Mouse (Mus musculus) megakaryocyte progenitor cell, adult 5-6 weeks (primary cell): Measurements from ENCODE around the gene Ndufs2. TPM values are rescaled to one million over a fixed set of nuclear protein-coding genes. Genes with fewer than 3 reads are reported as not detected.
A peak's percentile ranks its signal among the peaks of the same experiment; 100 is the strongest.

Experiments
- ATAC-seq: replicated peaks from 2 replicates; pipeline ENCODE4 v1.8.0; 2016; ENCODE audit warnings: mild to moderate bottlenecking, moderate TSS enrichment, inconsistent platforms; ENCODE audit not compliant: poor library complexity
- total RNA-seq, 2 experiments: library from RNA; stranded (forward) in 1 of 2; stranded (reverse) in 1 of 2; fragments of 157-497, 149-512 nt in 1 of 2; fragments of 200-1000 nt in 1 of 2; gene quantifications; 2 replicates each; pipeline versions ENCODE4 v1.2.3 to v1.2.4; 2015 to 2017

The Ndufs2 gene
- total RNA-seq, 2 experiments from 2014 or later, result 280 to 323 TPM

DNA sequence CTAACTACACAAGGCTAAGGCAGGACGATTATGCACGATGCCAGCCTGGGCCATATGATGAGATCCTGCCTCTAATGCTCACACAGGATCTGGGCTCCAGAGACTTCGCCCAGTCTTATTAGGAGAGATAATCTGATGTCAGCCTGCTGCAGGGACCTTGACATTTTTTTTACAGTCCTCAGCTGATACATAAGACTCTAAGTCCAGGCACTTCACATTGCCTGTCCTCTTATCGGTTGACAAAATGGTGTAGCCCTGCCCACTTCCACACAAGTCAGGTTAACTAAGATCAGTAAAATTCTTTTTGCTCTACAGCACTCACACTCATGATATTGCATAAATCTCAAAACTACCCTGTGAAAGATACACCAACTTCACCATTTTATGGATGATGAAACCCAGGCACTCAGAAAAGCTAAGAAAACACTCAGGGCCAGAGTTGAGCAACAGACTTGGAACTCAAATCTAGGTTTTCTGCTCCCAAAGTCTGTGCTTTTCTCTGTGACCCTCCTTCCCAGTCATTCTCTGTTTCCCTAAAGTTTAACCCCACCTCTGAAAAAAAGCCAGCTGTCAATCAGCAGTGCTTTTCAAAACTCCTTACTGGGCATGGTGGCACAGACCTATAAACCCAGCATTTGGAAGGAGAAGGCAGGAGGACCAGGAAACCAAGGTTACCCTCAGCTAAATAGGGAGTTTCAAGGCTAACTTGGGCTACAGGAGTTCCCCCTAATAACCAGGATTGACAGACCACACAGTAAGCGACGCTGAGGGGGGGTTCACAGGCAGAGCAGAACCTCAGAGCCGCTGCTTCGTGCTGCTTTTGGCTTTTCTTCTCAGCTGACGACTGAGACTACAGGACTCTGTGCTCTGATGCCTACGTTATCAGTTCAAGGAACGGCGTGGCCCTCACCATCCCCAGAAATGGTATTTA, 18.1 kb downstream of the Ndufs2 start:
- ATAC-seq, result peak; percentile 40

DNA sequence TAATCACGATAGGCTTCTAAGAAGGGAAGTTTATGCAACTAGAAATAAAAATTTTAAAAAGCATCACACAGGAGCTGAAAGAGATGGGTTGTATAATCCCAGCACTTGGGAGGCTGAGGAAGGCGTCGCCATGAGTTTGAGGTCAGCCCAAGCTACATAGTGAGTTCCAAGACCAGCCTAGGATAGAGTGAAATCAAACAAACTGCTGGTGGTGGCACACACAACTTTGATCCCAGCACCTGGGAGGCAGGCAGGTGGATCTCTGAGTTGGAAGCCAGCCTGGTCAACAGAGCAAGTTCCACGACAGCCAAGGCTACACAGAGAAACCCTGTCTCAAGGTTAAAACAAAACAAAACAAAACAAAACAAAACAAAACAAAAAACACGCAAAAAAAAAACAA, 18.8 kb downstream of the Ndufs2 start:
- ATAC-seq, result no peak

DNA sequence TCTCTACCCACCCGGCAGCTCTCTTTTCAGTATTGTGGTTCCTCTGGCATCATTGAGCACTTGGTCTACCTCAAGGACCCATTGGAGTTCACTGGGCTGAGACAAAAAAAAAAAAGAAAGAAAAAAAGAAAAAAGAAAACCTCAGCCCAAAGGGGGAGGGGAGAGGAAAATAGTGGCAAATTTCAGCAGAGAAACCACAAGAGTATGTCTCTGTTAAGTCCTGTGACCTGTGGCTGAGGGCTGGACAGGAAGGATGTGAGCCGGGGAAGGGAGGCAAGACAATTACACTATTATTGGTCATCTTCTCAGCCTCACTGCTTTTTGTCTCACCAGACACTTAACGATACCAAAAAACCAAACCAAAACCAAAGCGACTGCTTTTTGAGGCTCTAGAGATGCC, 19.3 kb downstream of the Ndufs2 start:
- ATAC-seq, result peak; percentile 42

DNA sequence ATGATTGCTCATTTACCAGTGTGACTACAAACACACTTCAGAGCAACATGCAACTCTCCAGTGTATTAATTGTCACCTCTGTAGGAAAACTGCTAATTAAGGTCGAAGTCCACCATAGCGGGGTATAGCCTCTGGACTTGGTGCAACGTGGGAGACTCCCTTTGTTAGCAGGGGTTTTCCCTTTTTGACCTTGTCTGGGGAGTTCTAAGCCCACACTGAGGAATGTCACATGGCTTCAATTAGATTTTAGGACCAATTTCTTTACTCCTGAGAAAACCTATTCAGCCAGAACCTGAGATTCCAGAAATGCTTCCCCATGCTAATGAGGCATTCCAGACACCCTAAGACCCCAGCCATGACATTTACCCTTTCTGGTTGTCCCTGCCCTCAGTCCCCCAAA, 21.0 kb downstream of the Ndufs2 start:
- ATAC-seq, result no peak

DNA sequence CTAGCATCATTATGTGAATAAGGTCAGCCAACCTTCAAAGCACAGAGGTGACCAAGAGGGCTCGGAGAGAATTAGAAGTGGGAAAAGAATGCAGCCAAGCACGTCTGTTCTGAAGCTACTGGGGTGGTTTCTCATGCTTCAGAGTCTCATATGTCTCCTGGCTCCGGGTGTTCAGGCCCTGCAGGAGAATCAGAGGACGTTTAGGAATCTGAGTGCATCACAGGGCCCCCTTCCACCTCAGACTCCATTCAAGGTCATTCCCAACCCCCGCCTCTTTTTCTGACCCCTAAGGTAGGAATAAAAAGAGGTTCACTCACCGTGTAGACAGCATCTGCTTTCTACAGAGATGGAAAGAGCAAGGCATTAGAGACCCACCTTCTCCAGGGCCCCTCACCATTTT, 21.4 kb downstream of the Ndufs2 start:
- ATAC-seq, result no peak

DNA sequence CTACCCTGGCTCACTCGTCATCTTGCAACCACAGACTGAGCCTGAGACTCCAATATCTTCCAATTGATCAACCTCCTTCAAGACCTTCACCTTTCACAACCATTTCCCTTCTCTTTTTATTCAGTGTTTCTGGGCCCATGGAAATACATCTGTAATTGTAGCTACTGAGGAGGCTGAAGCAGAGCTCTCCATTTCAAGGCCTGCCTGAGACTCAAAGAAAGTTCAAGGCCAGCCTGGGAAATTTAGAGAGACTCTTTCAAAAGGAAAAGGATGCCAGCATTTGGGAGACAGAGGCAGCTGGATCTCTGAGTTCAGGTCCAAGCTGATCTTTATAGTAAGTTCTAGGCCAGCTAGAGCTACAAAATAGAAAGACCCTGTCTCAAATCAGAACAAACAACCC, 23.3 kb downstream of the Ndufs2 start:
- no peak for ATAC-seq

DNA sequence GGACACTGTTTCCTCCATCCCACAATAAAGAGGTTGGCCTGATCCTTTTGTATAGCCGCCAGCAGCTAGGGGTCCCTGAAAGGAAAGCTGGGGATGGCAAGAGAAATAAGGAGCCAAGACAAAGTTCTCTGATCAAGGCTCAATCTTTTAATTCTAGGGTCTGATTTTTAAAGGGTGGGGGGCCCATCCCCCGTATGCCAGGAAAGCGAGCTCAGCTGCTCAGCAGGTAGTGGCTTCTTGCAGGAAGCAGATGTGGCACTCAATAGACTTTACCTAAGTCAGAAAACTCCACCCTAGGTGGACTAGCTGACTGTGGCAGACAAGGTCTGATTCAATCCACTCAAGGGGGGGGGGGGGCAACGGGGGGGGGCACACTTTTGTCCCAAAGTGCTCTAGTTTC, 24.4 kb downstream of the Ndufs2 start:
- ATAC-seq, result no peak

DNA sequence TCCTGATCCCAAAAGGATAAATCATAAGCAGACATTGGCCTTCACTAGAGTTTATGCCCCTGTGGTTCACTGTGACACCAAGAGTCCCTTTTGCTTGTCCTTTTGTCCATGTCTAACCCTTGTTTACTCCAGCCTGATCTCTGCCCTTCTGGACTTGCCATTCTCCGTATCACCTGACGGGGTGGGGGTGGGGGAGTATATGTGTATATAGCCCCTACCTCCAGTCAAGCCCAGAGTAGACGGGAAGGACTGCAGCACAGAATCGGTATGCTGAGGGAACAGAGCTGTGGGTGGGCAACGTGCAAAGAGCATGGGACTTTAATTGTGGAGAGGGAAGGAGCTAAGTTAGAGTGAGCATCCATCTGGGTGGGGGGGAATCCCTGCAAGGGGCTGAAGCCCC, 26.3 kb downstream of the Ndufs2 start, which contains the start of gene Apoa2:
TSS of gene Apoa2 (plus strand) at position 198 of the 400 bp plus-strand sequence.
- no peak for ATAC-seq

DNA sequence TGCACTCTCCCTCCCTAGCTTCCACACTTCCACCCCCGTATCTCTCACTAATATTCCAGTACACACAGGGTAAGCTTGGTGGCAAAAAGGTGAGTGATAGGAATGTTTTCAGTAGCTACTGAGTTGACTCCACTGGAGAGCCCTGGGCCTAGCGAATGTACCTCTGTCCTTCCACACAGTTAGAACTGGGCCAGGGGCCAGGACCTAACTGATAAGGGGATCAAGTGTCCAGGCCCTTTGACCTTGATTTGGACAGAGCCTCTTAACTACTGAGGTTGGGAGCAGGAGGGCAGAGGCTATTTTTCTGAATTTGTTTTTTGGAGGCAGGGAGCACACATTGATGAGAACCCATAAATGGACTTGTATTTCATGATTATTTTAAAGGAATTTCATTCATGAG, 27.4 kb downstream of the Ndufs2 start:
- ATAC-seq, result no peak

DNA sequence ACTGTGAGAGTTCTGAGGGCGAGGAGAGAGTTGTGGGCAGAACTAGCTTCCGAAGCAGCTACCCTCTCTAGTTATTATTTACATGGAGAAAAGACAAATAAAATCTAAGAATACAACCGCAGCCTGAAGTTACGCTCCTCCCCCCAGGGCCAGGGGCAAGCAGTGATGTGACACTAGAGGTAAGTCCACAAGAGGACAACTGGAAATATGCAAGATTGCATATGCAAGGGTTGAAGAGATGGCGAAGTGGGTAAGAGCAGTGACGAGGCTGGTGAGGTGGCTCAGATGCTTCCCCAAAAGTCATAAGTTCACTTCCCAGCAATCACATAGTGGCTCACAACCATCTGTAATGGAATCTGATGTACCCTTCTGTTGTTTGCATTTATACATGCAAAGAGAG, 28.0 kb downstream of the Ndufs2 start:
- no peak for ATAC-seq

DNA sequence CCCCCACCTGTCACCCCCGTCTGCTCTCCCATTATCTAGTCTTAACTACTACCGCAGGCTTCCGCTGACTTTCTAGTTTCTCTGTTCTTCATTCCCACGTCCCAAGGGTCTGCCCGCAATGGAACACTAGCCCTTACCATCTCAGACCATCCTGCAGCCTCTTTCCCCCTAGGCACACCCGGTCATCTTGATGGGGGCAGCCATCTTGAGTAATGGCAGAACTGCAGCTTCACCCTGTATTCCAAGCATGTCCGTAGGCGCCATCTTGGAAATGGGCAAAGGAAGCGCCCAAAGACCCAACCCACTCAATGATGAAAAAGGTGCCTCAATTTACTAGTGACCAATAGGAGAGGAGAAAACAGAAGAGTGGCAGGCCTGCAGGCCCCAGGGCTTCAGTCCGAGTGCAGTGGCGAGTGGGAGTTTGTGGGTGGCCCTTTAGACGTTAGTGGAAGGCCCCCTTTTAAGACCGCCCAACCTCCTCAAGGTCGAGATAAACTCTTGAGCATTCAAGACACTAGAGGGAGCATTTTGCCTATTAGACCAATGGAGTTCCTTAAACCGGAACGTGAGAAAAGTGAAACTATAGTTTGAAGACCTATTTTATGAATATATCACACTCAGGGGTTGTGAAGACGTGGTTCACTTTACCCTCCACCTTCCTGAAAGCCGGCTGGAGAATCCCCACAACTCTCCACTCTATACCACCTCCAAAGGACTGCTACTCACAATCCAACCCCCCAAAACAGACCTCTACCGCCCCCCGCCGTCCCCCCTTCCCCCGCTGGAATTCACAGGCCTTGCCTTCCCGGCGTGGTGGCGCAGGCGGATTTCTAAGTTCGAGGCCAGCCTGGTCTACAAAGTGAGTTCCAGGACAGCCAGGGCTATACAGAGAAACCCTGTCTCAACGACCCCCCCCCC, 28.7 kb downstream of the Ndufs2 start, which contains the start of gene Tomm40l:
TSS of gene Tomm40l (minus strand) at position 277 of the 918 bp plus-strand sequence.
- ATAC-seq, result peak; percentile 93

DNA sequence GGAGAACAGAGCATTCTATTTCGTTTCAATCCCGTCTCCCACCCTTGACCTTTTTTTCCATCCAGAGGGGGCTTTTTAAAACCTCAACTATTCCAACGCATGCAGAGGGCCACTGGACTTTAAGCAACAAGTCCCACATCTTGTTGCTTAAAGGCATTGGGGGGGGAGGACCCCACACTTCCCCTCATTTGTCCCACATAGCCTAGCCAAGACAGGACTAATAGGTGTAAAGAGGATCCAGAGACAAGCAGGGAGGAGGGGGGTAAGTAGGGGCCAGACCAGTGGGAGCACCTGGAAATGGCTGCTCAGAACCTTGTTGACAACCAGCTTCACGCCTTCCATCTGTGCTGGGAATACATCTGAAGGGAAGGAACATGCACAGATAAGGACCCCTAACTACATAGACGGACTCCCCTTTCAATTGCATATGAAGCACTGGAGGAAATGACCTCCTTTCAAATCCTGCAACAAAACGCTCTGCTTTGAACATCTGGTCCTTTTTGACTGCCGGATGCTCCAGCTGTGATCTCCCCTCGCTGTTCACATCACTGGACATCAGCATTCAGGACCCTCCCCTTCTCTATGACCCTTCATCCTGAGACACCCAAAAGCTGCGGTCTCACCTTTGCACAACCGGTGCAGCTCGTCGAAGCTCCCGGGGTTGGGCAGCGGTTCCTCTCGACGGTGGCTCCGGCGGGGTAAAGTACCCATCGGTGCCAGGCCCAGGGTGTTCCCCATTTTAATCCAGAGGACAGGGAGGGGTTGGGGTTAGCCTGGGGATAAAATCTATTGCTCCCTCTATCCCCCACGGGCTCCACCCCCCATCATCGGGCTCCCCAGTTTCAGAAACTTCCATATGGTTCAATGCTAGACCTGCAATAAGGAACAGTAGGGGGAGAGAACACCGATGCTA, 29.7 kb downstream of the Ndufs2 start:
- ATAC-seq, result no peak

DNA sequence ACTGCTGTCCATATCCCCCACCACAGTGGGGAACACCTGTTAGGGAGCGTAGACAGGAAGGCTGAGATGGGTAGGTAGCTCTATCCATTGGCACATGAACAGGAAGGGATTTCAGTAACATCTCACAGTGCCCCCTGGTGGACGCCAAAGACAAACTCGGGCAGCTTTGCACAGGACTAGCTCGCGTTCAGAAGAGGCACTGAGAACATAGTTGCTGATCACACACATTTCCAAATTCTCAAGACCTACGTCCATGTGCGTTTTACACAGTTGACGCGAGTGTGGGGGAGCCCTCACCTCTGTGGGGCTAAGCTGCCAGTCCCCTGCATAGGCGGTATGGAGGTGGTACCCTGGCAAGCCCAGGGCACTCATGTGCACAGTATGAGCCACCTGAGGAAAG, 30.3 kb downstream of the Ndufs2 start:
- peak; percentile 52 for ATAC-seq

DNA sequence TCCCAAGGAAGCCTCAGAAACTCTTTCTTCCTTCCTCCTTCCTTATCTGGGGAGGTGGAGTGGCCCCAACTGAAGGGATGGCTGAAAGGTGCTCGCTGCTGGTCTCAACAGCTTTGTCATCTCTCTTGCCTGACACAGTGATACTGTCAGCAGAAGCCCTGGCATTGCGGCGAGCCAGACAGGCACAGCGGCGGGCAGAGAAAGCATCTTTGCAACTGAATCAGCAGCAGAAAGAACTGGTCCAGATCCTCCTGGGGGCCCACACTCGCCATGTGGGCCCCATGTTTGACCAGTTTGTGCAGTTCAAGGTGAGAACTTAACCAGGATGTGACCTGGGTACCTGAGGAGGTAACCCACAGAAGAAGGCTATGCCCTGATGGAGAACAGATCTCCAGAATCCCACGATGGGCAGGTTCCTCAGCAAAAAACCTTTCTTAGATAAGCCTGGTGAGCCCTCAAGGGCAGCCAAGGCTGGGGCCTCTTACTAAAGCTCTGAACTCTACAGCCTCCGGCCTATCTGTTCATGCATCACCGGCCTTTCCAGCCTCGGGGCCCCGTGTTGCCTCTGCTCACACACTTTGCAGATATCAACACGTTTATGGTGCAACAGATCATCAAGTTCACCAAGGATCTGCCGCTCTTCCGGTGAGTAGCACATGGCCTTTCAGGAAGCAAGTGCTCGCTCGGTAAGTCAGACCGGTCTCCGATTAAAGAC, 34.8 kb downstream of the Ndufs2 start:
- no peak for ATAC-seq

DNA sequence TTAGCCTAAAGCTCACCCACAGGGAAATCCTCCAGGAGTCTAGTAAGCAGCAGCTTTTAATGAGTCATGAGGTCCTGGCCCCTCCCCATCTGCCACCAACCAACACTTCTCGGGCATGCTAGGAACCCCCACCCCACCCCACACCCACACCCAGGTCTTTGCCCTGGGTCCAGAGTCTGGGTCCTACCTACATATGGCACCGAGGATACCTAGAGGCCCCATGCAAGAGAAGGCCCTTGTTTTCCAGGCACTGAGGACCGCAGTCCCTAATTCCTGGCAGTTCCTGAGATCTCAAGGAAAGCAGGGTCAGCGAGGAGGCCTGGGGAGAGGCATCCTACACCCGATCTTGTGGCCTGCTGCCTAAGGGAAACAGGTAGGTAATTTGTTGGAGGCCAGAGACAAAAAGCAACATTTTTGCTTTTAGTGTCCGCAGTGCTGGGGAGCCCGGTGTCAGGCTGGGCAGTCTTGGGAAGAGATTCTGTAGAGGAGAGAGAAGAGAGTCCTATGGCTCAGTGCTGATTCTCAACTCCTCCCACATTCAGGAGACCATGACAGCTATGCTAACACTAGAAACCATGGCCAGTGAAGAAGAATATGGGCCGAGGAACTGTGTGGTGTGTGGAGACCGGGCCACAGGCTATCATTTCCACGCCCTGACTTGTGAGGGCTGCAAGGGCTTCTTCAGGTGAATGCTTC, 37.2 kb downstream of the Ndufs2 start, which contains the start of gene Nr1i3:
TSS of gene Nr1i3 (plus strand) at position 170 of the 696 bp plus-strand sequence.
- no peak for ATAC-seq

DNA sequence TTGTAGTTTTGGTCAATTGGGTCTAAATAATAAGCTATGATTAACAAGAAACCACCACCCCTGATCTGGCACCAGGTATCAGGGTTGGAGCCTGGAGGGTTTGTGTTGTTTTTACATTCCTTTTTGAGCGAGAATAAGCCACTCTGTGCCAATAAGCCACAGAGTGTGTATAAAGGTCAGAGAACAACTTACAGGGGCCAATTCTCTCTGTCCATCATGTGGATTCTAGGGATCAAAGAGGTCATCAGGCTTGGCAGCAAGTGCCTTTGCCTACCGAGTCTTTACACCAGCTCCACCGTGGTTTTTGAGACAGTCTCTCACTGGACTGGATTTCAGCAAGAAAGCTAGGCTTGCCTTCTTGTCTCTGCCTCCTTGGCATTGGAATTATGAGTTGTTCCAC, 38.3 kb downstream of the Ndufs2 start:
- no peak for ATAC-seq

DNA sequence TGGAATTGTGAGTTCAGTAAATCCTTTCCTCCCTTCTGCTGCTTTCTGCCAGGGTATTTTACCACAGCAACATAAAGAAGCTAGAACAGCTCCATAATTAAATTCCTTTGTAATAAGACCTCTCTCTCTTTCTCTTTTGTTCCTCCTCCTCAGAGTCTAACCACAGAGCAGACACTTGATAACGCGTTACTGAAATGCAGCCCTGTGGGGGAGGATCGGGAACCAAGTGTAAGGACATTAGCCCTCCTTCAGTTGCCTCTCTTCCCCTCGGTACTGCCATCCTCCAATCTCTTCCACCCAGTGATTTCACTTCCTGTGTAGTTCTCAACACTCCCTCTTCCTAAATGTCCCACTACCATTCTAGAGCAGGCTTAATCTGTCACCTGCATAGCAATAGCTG, 41.8 kb downstream of the Ndufs2 start:
- ATAC-seq, result peak; percentile 58

DNA sequence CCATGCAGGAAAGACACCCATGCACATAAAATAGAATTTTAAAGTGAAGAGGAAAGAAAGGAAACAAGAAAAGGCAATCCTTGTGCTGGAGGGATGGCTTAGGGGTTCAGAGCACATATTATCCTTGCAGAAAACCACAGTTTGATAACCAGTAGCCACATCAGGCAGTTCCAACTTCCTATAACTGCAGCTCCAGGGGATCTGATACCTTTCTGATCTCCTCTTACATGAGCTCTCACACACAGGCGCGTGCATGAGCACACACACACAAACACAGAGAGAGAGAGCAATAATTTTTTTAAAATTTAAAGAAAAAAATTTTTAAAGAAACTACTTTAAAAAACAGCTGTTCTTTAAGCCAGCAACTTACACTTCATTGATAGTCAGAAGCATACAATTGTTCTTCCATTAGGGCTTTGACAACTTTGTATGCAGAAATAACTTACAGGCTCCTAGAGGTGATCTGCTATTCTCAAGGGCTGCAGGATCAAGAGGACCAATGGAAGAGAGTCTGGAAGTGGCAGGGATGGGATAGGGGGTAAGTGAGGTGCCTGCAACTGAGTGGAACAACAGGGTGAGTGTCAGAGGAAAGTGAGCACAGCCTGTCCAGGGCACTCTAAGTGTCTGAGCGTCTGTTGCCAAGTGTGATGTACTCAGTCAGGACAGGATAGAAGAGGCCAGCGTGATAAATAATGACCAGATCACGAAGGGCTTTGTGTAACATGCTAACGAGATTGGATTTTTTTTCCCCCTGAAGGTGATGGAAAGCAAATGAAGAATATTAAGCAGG, 45.3 kb downstream of the Ndufs2 start:
- ATAC-seq, result peak; percentile 56
